Mouse (Mus musculus) kidney, adult 2 months (tissue): ENCODE data around the gene Cntrob.

ENCODE experiments used
- CTCF ChIP-seq: fragments of 200-500 bp; conservative IDR thresholded peaks from 2 replicates; pipeline ENCODE4 v1.5.1; 2011; ENCODE audit warnings: low read depth, mild to moderate bottlenecking, control low read depth, low read length, moderate library complexity, mixed read lengths; ENCODE audit not compliant: insufficient read depth, insufficient read length
- POLR2A ChIP-seq: fragments of 200-500 bp; IDR thresholded peaks from one replicate; pipeline ENCODE4 v1.6.1; 2011; ENCODE audit warnings: low read depth, low read length, control low read depth

DNA sequence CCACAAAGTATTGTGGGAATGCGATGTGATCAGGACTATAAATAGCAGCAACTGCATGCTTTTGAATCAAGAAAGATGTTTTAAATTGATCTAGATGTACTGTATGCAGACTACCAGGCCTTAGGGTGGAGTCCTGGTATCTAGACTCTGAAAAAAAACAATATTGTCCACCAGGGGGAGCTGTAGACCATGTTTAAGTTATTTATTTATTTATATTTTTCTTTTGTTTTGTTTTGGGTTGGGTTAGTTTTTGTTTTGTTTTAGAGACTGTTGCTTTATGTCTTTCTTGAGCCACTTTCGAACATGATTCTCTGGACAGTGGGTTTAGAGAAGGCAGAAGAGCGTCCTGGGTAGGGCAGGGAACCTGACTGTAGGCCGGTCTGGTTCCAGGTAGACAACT, 65.8 kb downstream of the Cntrob start:
- TF ChIP-seq POLR2A = no peak
- TF ChIP-seq CTCF = 0 out of 2 replicates have a peak, but pooled peaks have one; percentile 2
